Comparison of ENCODE assay signal across 25 mouse cellular contexts in the genomic region with DNA sequence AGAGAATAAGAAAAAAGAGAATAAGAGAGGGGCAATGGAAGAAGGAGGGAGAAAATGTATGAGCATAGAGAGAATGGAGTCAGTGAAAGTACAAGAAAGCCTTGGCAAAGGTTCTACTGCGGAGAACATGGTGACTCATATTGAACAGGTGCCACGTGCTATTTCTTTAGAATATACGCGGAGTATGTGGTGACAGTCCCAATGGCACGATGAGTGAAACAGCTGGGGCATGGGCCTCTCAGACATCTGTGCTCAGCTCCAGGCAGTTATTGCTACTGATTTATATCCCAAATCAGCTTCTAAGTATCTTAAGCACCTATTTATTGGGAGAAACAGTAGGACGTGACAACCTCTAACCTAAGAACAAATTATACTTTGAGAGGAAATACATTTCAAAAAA.
DNase-seq lines count a peak whose midpoint lies in the region; ATAC-seq lines count a peak whose summit lies in the region.
"Had no signal": no experiment of that assay in that cellular context is flagged by ENCODE, and none has a peak within 500 bp of the region (broad histone marks: within the 10 kb centered on the region; RNA-seq: fewer than 3 reads in every experiment).

No protein-coding gene starts in this region.

- H3K27me3 ChIP-seq in hindbrain, embryonic 10.5 days (ENCODE audit: insufficient read depth, poor library complexity, severe bottlenecking): no peaks in the 10 kb centered on the region
- H3K27me3 ChIP-seq: embryonic facial prominence, embryonic 12.5 days; embryonic facial prominence, embryonic 15.5 days; forebrain, embryonic 12.5 days; Patski had no signal

- DNase-seq in frontal cortex, postnatal 25 days (ENCODE audit: low spot score in 2 of 2): no peak
- DNase-seq in brain, adult 2 months (ENCODE audit: low read depth, low spot score): peak; percentile 48
- DNase-seq in hindbrain, embryonic 10.5 days (ENCODE audit: low spot score): no peak
- DNase-seq in heart, adult 8-10 months (ENCODE audit: low spot score): no peak
- DNase-seq: adrenal gland, adult 8-10 months; adrenal gland, postnatal 14 days; adrenal gland, postnatal 36 days; cerebellum, adult 11 months; cerebellum, adult 18-20 months; cerebellum, adult 8-10 months; cerebellum, adult 9-11 months; cerebellum, postnatal 14 days; cerebellum, postnatal 36 days; embryo, embryonic 11 days; forebrain, postnatal 0 days had no signal

- no peak overlapping the region for H3K4me3 ChIP-seq in hindbrain, embryonic 10.5 days
- H3K4me3 ChIP-seq: embryonic facial prominence, embryonic 12.5 days; embryonic facial prominence, embryonic 15.5 days; erythroblast, embryonic 14.5 days; forebrain, embryonic 10.5 days; forebrain, embryonic 12.5 days had no signal

- no peaks in the 10 kb centered on the region for H3K9me3 ChIP-seq in hindbrain, embryonic 10.5 days
- H3K9me3 ChIP-seq: embryonic facial prominence, embryonic 12.5 days; embryonic facial prominence, embryonic 15.5 days; forebrain, embryonic 10.5 days; forebrain, embryonic 12.5 days; G1E had no signal

- WGBS in hindbrain, embryonic 10.5 days: 96% methylated on average over 6 of the region's 6 CpGs

- peak; percentile 57 for ATAC-seq in frontal cortex, adult (ENCODE audit: low TSS enrichment)
- ATAC-seq: activated CD4-positive, CD25-positive, alpha-beta regulatory T cell, adult 4 months; forebrain, embryonic 14.5 days; forebrain, postnatal 0 days; Patski had no signal

- H3K27ac ChIP-seq in hindbrain, embryonic 10.5 days: no peak overlapping the region
- H3K27ac ChIP-seq: embryonic facial prominence, embryonic 12.5 days; embryonic facial prominence, embryonic 15.5 days; forebrain, embryonic 10.5 days; forebrain, embryonic 12.5 days had no signal

- H3K4me1 ChIP-seq in hindbrain, embryonic 10.5 days (replicated peaks): no peaks in the 10 kb centered on the region
- H3K4me1 ChIP-seq: embryonic facial prominence, embryonic 12.5 days; embryonic facial prominence, embryonic 15.5 days; forebrain, embryonic 10.5 days; forebrain, embryonic 12.5 days had no signal

- no peaks in the 10 kb centered on the region for H3K36me3 ChIP-seq in hindbrain, embryonic 10.5 days
- H3K36me3 ChIP-seq: embryonic facial prominence, embryonic 12.5 days; embryonic facial prominence, embryonic 15.5 days; forebrain, embryonic 10.5 days; forebrain, embryonic 12.5 days; G1E had no signal
